1 mouse cellular context compared by ENCODE assay signal in the genomic region with DNA sequence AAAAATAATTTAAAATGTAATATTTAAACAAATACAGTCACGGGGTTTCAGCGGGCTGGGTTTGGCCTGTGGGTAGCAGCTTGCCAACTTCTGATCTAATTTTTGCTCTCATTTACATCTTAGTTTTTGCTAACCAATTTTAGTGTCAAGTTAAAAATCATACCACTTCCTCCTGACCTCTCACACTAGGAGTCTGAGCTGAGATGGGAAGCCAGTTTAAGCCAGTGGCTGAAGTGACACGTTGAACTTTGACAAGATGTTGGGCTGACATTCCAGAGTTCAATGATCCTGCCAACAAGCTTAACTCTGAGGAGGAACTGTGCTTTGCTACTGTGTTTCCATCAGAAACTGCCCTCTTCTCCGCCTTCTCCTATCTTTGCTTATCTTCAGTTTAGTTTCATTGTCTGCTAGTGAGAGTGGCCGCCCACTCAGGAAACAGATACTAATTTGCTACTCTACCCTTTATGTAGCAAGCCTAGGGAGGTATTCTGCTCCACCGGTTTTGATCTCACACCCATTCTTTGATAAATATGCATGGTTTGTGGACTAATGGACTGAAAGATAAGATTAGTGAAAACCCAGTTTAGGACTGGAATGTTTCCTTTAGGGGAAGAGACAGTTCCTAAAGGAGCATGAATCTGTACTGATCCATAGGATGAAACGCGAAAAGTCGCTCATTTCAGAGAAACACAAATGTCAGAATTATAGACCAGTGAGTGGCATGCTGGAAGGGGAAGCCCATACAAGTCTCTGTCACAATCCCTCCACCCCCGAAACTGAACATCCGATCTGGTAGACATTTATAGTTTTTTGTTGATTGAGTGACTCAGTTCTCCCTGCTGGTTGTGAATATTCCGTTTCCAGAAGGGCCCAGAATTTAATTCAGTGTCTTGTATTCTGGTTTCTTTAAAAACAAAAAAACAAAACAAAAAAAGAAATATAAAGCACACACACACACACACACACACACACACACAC.
TF ChIP-seq lines count a peak whose summit lies in the region.

No protein-coding gene starts in this region.

TF ChIP-seq in MEL, 35 proteins besides CTCF, POLR2A, EP300 and RAD21 (continued from another document):
- no peak; the same call in 1 of the 2 replicates for TF ChIP-seq RCOR1 (IDR thresholded peaks at IDR 0.05; ENCODE audit: low read depth, low read length)
- TF ChIP-seq POLR2AphosphoS2 (IDR thresholded peaks at IDR 0.05; ENCODE audit: low read length): no peak
- TF ChIP-seq HCFC1 (IDR thresholded peaks at IDR 0.05; ENCODE audit: low read depth, low read length): 0 out of 2 replicates have a peak, but pooled peaks have one; percentile 37
- TF ChIP-seq UBTF (IDR thresholded peaks at IDR 0.05; ENCODE audit: borderline replicate concordance, insufficient read depth, low read depth, low read length): no peak
- 0 out of 2 replicates have a peak, but pooled peaks have one; percentile 58 for TF ChIP-seq CHD1 (IDR thresholded peaks at IDR 0.05; ENCODE audit: low read depth, low read length)
- no peak for TF ChIP-seq MAZ (IDR thresholded peaks at IDR 0.05; ENCODE audit: low read depth, low read length)
- TF ChIP-seq JUND (IDR thresholded peaks at IDR 0.05; ENCODE audit: low read depth, low read length): no peak
- TF ChIP-seq USF1 (IDR thresholded peaks at IDR 0.05; ENCODE audit: low read depth, low read length): no peak
- TF ChIP-seq BHLHE40 (IDR thresholded peaks at IDR 0.05; ENCODE audit: borderline replicate concordance, low read depth, low read length): no peak
- TF ChIP-seq ZNF384 (IDR thresholded peaks at IDR 0.05; ENCODE audit: low read depth, low read length): no peak
- no peak for TF ChIP-seq CHD2 (IDR thresholded peaks at IDR 0.05; ENCODE audit: low read length)
- TF ChIP-seq ELF1 (IDR thresholded peaks at IDR 0.05; ENCODE audit: low read depth, low read length): 0 out of 2 replicates have a peak, but pooled peaks have one; percentile 15
- TF ChIP-seq GABPA (IDR thresholded peaks at IDR 0.05; ENCODE audit: low read depth, low read length): no peak
- TF ChIP-seq NRF1 (IDR thresholded peaks at IDR 0.05; ENCODE audit: insufficient read depth, low read depth, low read length, poor library complexity, severe bottlenecking): no peak
- no peak for TF ChIP-seq MYC (IDR thresholded peaks at IDR 0.05; ENCODE audit: low read depth, low read length)
- 0 out of 2 replicates have a peak, but pooled peaks have one; percentile 48 for TF ChIP-seq MAX (IDR thresholded peaks at IDR 0.05; ENCODE audit: low read length)
- TF ChIP-seq POLR2AphosphoS5 (IDR thresholded peaks at IDR 0.05; ENCODE audit: borderline replicate concordance, low read depth, low read length): no peak
- TF ChIP-seq MAFK (IDR thresholded peaks at IDR 0.05; ENCODE audit: borderline replicate concordance, low read depth, low read length): no peak
- no peak for TF ChIP-seq ZKSCAN1 (IDR thresholded peaks at IDR 0.05; ENCODE audit: low read depth, low read length)
- no peak for TF ChIP-seq MYB (IDR thresholded peaks at IDR 0.05; ENCODE audit: low read depth, low read length)
- TF ChIP-seq TCF12 (IDR thresholded peaks at IDR 0.05; ENCODE audit: low read depth, low read length): peak; percentile 28; the same call in 1 of the 2 replicates
- TF ChIP-seq NELFE (IDR thresholded peaks at IDR 0.05; ENCODE audit: low read depth, low read length): peak; percentile 9
- TF ChIP-seq SMC3 (IDR thresholded peaks at IDR 0.05; ENCODE audit: low read depth, low read length): no peak
- TF ChIP-seq ZMIZ1 (IDR thresholded peaks at IDR 0.05; ENCODE audit: low read depth, low read length): no peak
- no peak for TF ChIP-seq TAL1 (IDR thresholded peaks at IDR 0.05; ENCODE audit: low read length)
- no peak for TF ChIP-seq MEF2A (IDR thresholded peaks at IDR 0.05; ENCODE audit: extremely low read depth, insufficient replicate concordance, low read depth, low read length, poor library complexity, severe bottlenecking)
- TF ChIP-seq ETS1 (IDR thresholded peaks at IDR 0.05; ENCODE audit: low read depth, low read length): peak; percentile 46; the same call in 1 of the 2 replicates
- TF ChIP-seq TBP (IDR thresholded peaks at IDR 0.05; ENCODE audit: low read depth, low read length): 0 out of 2 replicates have a peak, but pooled peaks have one; percentile 31
- peak; percentile 50 for TF ChIP-seq SIN3A (IDR thresholded peaks at IDR 0.05; ENCODE audit: low read length)
- no peak for TF ChIP-seq ZC3H11A (IDR thresholded peaks at IDR 0.05; ENCODE audit: low read depth, low read length)
- no peak for TF ChIP-seq E2F4 (IDR thresholded peaks at IDR 0.05; ENCODE audit: borderline replicate concordance, low read depth, low read length)
